Mouse (Mus musculus): ENCODE results near the gene Ppp2r1a. TPM values are rescaled to one million over a fixed set of nuclear protein-coding genes. Genes with fewer than 3 reads are reported as not detected.

Gene Ppp2r1a
- polyA plus RNA-seq, 1 experiment: 301 TPM

DNA sequence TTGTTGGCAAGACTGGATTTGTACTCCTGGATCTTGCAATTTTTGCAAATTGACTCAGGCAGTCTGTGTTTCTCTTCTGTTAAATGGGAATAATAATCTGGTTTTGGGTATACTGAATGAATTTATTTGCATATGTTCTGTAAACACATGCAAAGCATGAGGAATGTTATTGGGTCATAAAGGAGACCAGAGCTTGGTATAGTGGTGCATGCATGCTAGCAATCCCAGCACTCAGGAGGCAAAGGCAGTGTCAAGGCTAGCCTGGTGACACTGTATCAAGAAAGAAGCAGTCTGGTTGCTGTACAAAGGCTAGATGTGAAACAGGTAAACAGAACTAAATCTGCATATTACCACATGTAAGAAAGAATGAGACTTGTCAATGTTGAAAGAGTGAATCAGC lies 1.5 kb downstream of the Ppp2r1a start:
- Histone ChIP-seq H3K4me3 (ENCODE audit: insufficient read depth, poor library complexity, severe bottlenecking) (peak overlapping the region; percentile 55), H3K27me3 (ENCODE audit: control insufficient read depth, insufficient read depth, insufficient read length) (no peaks in the 10 kb centered on the region), H3K79me2 (ENCODE audit: control insufficient read depth, insufficient read depth) (peaks cover 62% of the 10 kb centered on the region), H3K36me3 (ENCODE audit: control insufficient read depth, insufficient read depth) (peaks cover 6% of the 10 kb centered on the region), H3ac (ENCODE audit: control insufficient read depth, insufficient read length, low read depth) (peak overlapping the region; percentile 41), H3K79me3 (ENCODE audit: low read depth) (peaks cover 59% of the 10 kb centered on the region)
- no peak for TF ChIP-seq FOSL1 (IDR thresholded peaks at IDR 0.05; ENCODE audit: insufficient read depth, low read length, poor library complexity, severe bottlenecking)
- TF ChIP-seq USF1 (IDR thresholded peaks at IDR 0.05; ENCODE audit: low read depth): no peak
- no peak for TF ChIP-seq CTCF (IDR thresholded peaks at IDR 0.05; ENCODE audit: control insufficient read depth, insufficient read depth, insufficient read length)
- TF ChIP-seq MAX (IDR thresholded peaks at IDR 0.05): no peak
- no peak for TF ChIP-seq CEBPB (IDR thresholded peaks at IDR 0.05; ENCODE audit: low read depth)
- no peak for TF ChIP-seq MYOD1 (IDR thresholded peaks at IDR 0.05; ENCODE audit: control insufficient read depth, insufficient read length, low read depth)
- no peak for TF ChIP-seq MYOG (IDR thresholded peaks at IDR 0.05; ENCODE audit: control insufficient read depth, extremely low read depth, insufficient read length)

DNA sequence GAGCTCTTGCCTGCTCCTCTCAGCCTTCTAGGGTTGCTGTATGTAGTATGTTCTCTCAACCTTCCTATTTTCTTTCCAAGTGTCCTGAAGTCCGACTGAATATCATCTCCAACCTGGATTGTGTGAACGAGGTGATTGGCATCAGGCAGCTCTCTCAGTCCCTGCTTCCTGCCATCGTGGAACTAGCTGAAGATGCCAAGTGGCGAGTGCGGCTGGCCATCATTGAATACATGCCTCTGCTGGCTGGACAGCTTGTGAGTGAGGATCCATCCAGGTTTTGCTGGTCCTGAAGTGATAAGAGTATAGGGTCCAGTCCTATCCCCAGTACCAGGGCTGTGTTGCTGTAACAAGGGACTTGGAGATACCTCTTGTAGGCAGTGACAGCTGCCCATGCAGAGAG lies 15.3 kb downstream of the Ppp2r1a start:
- H3K79me3 ChIP-seq (ENCODE audit: low read depth): no peaks in the 10 kb centered on the region
- TF ChIP-seq USF1 (IDR thresholded peaks at IDR 0.05; ENCODE audit: low read depth): no peak
- TF ChIP-seq MYOD1 (IDR thresholded peaks at IDR 0.05; ENCODE audit: control insufficient read depth, insufficient read length, low read depth): no peak
- no peak for TF ChIP-seq MYOG (IDR thresholded peaks at IDR 0.05; ENCODE audit: control insufficient read depth, extremely low read depth, insufficient read length)
- TF ChIP-seq CTCF (IDR thresholded peaks at IDR 0.05; ENCODE audit: control insufficient read depth, insufficient read depth, insufficient read length): no peak
- no peak for TF ChIP-seq CEBPB (IDR thresholded peaks at IDR 0.05; ENCODE audit: low read depth)
- no peak for TF ChIP-seq MAX (IDR thresholded peaks at IDR 0.05)
- TF ChIP-seq FOSL1 (IDR thresholded peaks at IDR 0.05; ENCODE audit: insufficient read depth, low read length, poor library complexity, severe bottlenecking): no peak
- H3K4me3 ChIP-seq (ENCODE audit: insufficient read depth, poor library complexity, severe bottlenecking): no peak overlapping the region
- H3ac ChIP-seq (ENCODE audit: control insufficient read depth, insufficient read length, low read depth): no peak overlapping the region
- H3K36me3 ChIP-seq (ENCODE audit: control insufficient read depth, insufficient read depth): peaks cover 99% of the 10 kb centered on the region
- H3K27me3 ChIP-seq (ENCODE audit: control insufficient read depth, insufficient read depth, insufficient read length): no peaks in the 10 kb centered on the region
- H3K79me2 ChIP-seq (ENCODE audit: control insufficient read depth, insufficient read depth): no peaks in the 10 kb centered on the region

DNA sequence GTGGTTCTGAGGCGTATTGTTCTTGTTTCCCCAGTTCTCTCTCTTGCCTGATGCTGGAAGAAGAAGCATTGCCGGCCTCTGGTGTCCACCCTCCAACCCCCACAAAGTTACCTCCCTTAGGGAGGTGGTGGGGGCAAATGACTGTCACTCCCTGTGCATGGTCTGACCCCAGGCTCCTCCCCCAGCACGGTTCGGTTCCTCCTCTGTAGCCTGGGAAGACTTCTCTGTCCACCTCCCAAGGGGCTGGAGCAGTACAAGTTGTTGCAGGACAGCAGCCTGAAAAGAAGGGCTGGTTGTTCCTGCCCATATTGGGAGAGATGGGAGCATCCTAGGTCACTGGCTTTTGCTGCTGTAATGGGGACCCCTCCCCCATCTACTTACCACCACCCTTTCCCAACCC lies 20.3 kb downstream of the Ppp2r1a start:
- Histone ChIP-seq H3K4me3 (ENCODE audit: insufficient read depth, poor library complexity, severe bottlenecking) (no peak overlapping the region), H3K79me3 (ENCODE audit: low read depth) (no peaks in the 10 kb centered on the region), H3K79me2 (ENCODE audit: control insufficient read depth, insufficient read depth) (no peaks in the 10 kb centered on the region), H3K36me3 (ENCODE audit: control insufficient read depth, insufficient read depth) (peaks cover 96% of the 10 kb centered on the region), H3ac (ENCODE audit: control insufficient read depth, insufficient read length, low read depth) (no peak overlapping the region), H3K27me3 (ENCODE audit: control insufficient read depth, insufficient read depth, insufficient read length) (no peaks in the 10 kb centered on the region)
- TF ChIP-seq MYOD1 (IDR thresholded peaks at IDR 0.05; ENCODE audit: control insufficient read depth, insufficient read length, low read depth) (no peak), MYOG (IDR thresholded peaks at IDR 0.05; ENCODE audit: control insufficient read depth, extremely low read depth, insufficient read length) (no peak), MAX (IDR thresholded peaks at IDR 0.05) (no peak), CTCF (IDR thresholded peaks at IDR 0.05; ENCODE audit: control insufficient read depth, insufficient read depth, insufficient read length) (no peak), USF1 (IDR thresholded peaks at IDR 0.05; ENCODE audit: low read depth) (no peak), CEBPB (IDR thresholded peaks at IDR 0.05; ENCODE audit: low read depth) (no peak)

DNA sequence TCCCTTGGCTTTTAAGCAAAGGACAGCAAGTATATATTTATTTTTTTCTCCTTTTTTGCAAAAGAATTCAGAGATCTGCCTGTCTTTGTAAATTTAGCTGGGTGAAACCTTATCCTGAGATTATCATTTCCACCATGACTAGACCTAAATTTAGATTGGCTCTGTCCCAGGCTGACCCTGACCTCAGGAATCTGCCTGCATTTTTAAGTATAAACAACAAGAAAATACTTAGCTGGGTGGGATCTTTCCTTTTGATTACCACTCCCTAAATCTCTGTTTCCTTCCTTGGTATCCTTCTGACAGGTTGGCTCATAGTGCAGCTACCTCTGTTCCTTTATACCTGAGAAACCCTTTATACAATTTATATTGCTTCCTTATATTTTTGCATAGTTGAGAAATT lies 21.6 kb downstream of the Ppp2r1a start:
- H3ac ChIP-seq (ENCODE audit: control insufficient read depth, insufficient read length, low read depth): no peak overlapping the region
- no peaks in the 10 kb centered on the region for H3K79me2 ChIP-seq (ENCODE audit: control insufficient read depth, insufficient read depth)
- H3K27me3 ChIP-seq (ENCODE audit: control insufficient read depth, insufficient read depth, insufficient read length): no peaks in the 10 kb centered on the region
- H3K36me3 ChIP-seq (ENCODE audit: control insufficient read depth, insufficient read depth): peaks cover 89% of the 10 kb centered on the region
- no peak overlapping the region for H3K4me3 ChIP-seq (ENCODE audit: insufficient read depth, poor library complexity, severe bottlenecking)
- TF ChIP-seq FOSL1 (IDR thresholded peaks at IDR 0.05; ENCODE audit: insufficient read depth, low read length, poor library complexity, severe bottlenecking): no peak
- H3K79me3 ChIP-seq (ENCODE audit: low read depth): no peaks in the 10 kb centered on the region

DNA sequence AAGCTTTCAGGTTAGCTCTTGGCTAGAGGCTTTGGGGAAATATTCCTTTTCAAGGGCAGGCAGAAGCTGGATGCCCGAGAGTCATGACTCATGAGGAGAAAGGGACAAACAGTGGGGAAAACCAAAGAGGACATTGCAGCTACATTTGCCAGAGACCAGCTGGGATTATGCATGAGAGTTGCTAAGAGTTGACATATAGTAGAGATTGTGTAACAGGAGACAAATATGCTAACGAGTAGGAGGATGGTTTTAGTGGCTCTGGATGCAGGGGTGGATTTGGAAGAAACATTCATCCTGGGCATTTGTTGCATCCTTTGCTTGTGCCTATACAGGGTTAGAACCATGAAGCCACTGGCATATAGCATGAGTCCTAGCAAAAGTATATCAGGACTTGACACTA lies 48.6 kb downstream of the Ppp2r1a start:
- H3K36me3 ChIP-seq (ENCODE audit: control insufficient read depth, insufficient read depth): no peaks in the 10 kb centered on the region

DNA sequence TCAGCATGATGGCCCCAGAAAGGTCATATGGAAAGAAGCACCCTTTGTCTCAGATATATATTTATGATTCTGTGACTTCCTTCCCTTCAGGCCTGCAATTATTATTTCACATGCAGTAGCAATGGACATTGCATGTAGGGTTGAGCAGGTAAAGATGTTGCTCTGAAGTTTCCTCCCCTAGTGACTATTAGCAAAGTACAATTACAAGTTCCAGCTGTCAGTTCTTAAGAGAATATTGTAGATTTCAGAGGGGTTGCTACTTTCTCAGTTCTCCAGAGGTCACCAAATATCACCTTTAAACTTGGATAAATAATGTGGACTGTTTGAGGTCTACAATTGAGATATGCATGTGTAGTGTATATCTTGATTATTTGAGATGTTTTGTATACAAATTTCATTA lies 51.3 kb downstream of the Ppp2r1a start, which contains the start of gene Vmn1r233:
Gene Vmn1r233, minus strand, starts transcription at position 101 of the 400 bp plus-strand sequence.
- Histone ChIP-seq H3K36me3 (ENCODE audit: control insufficient read depth, insufficient read depth) (no peaks in the 10 kb centered on the region), H3K79me3 (ENCODE audit: low read depth) (no peaks in the 10 kb centered on the region), H3ac (ENCODE audit: control insufficient read depth, insufficient read length, low read depth) (no peak within 1 kb of the TSS), H3K79me2 (ENCODE audit: control insufficient read depth, insufficient read depth) (no peaks in the 10 kb centered on the region), H3K27me3 (ENCODE audit: control insufficient read depth, insufficient read depth, insufficient read length) (no peaks in the 10 kb centered on the region), H3K4me3 (ENCODE audit: insufficient read depth, poor library complexity, severe bottlenecking) (no peak within 1 kb of the TSS)
- TF ChIP-seq CEBPB (IDR thresholded peaks at IDR 0.05; ENCODE audit: low read depth): no peak

More for the DNA sequence above, 48.6 kb downstream of the Ppp2r1a start:
- H3K27me3 ChIP-seq (ENCODE audit: control insufficient read depth, insufficient read depth, insufficient read length): no peaks in the 10 kb centered on the region
- H3ac ChIP-seq (ENCODE audit: control insufficient read depth, insufficient read length, low read depth): no peak overlapping the region
- TF ChIP-seq CTCF (IDR thresholded peaks at IDR 0.05; ENCODE audit: control insufficient read depth, insufficient read depth, insufficient read length) (no peak), MAX (IDR thresholded peaks at IDR 0.05) (no peak), FOSL1 (IDR thresholded peaks at IDR 0.05; ENCODE audit: insufficient read depth, low read length, poor library complexity, severe bottlenecking) (no peak), USF1 (IDR thresholded peaks at IDR 0.05; ENCODE audit: low read depth) (no peak), MYOD1 (IDR thresholded peaks at IDR 0.05; ENCODE audit: control insufficient read depth, insufficient read length, low read depth) (no peak), CEBPB (IDR thresholded peaks at IDR 0.05; ENCODE audit: low read depth) (no peak), MYOG (IDR thresholded peaks at IDR 0.05; ENCODE audit: control insufficient read depth, extremely low read depth, insufficient read length) (no peak)
- no peak overlapping the region for H3K4me3 ChIP-seq (ENCODE audit: insufficient read depth, poor library complexity, severe bottlenecking)
- no peaks in the 10 kb centered on the region for H3K79me3 ChIP-seq (ENCODE audit: low read depth)
- H3K79me2 ChIP-seq (ENCODE audit: control insufficient read depth, insufficient read depth): no peaks in the 10 kb centered on the region

Data from C2C12 (cell line).